11 mouse cellular contexts compared by ENCODE assay signal in the genomic region with DNA sequence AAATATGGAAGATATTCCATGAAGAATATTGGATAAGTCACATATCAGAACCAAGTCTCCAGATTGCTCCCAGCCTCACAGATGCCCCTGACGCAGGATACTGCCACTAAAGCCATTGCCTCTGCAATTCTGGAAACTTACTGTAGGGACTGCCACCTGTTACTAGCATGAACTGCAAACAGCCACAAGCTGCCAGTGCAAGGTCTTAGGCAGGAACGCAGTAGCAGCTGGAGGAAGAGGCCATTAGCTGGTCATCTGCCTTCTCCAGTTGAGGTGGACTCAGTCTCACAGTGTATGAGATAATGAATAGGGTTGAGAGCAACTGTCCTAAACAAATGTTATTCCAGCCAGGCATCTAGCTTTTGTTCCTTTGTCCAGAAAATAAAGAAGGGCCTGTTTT.
A peak's percentile ranks its signal among the peaks of the same experiment; 100 is the strongest.
DNase-seq lines count a peak whose midpoint lies in the region; ATAC-seq and TF ChIP-seq lines count a peak whose summit lies in the region.
"Had no signal": no experiment of that assay in that cellular context is flagged by ENCODE, and none has a peak within 500 bp of the region (broad histone marks: within the 10 kb centered on the region; RNA-seq: fewer than 3 reads in every experiment).

No protein-coding gene starts in this region.

- peaks cover 69% of the 10 kb centered on the region for H3K27me3 ChIP-seq in hindbrain, embryonic 10.5 days (ENCODE audit: insufficient read depth, poor library complexity, severe bottlenecking)
- H3K27me3 ChIP-seq in hindbrain, embryonic 16.5 days (replicated peaks; ENCODE audit: control insufficient read depth, insufficient read depth, low read length): no peaks in the 10 kb centered on the region; the same call in 1 of the 2 replicates
- peaks cover 13% of the 10 kb centered on the region for H3K27me3 ChIP-seq in midbrain, embryonic 11.5 days (ENCODE audit: control insufficient read depth, insufficient read depth, low read length)
- H3K27me3 ChIP-seq in midbrain, postnatal 0 days (ENCODE audit: insufficient read depth, low read length): peaks cover 6% of the 10 kb centered on the region; the same call in 1 of the 2 replicates
- H3K27me3 ChIP-seq in forebrain, embryonic 16.5 days (replicated peaks; ENCODE audit: control insufficient read depth, insufficient read depth, low read length): no peaks in the 10 kb centered on the region
- no peaks in the 10 kb centered on the region for H3K27me3 ChIP-seq in midbrain, embryonic 14.5 days (ENCODE audit: control insufficient read depth, insufficient read depth, low read length)
- H3K27me3 ChIP-seq: CH12.LX had no signal

- peak overlapping the region; percentile 70 for H3K27ac ChIP-seq in hindbrain, embryonic 10.5 days
- H3K27ac ChIP-seq in hindbrain, embryonic 16.5 days (ENCODE audit: low read depth, low read length): no peak overlapping the region
- peak overlapping the region; percentile 74 for H3K27ac ChIP-seq in midbrain, embryonic 11.5 days (ENCODE audit: low read depth, low read length)
- H3K27ac ChIP-seq in midbrain, postnatal 0 days (ENCODE audit: low read depth, low read length): no peak overlapping the region
- peak overlapping the region; percentile 63 for H3K27ac ChIP-seq in forebrain, embryonic 16.5 days (ENCODE audit: low read length)
- peak overlapping the region; percentile 64 for H3K27ac ChIP-seq in midbrain, embryonic 14.5 days (replicated peaks; ENCODE audit: low read depth, low read length)

- H3K36me3 ChIP-seq in hindbrain, embryonic 10.5 days: no peaks in the 10 kb centered on the region
- H3K36me3 ChIP-seq in hindbrain, embryonic 16.5 days (ENCODE audit: control insufficient read depth, insufficient read depth, low read length): no peaks in the 10 kb centered on the region
- H3K36me3 ChIP-seq in midbrain, embryonic 11.5 days (ENCODE audit: control insufficient read depth, insufficient read depth, low read length): no peaks in the 10 kb centered on the region
- no peaks in the 10 kb centered on the region for H3K36me3 ChIP-seq in midbrain, postnatal 0 days (ENCODE audit: insufficient read depth, low read length)
- no peaks in the 10 kb centered on the region for H3K36me3 ChIP-seq in forebrain, embryonic 16.5 days (ENCODE audit: control insufficient read depth, insufficient read depth)
- no peaks in the 10 kb centered on the region for H3K36me3 ChIP-seq in midbrain, embryonic 14.5 days (ENCODE audit: control insufficient read depth, insufficient read depth, low read length)

- no peak for TF ChIP-seq CTCF in midbrain, postnatal 0 days (IDR thresholded peaks at IDR 0.05)

- no peak overlapping the region for H3K4me2 ChIP-seq in hindbrain, embryonic 16.5 days (ENCODE audit: low read length)
- no peak overlapping the region for H3K4me2 ChIP-seq in midbrain, embryonic 11.5 days
- no peak overlapping the region for H3K4me2 ChIP-seq in midbrain, postnatal 0 days (ENCODE audit: low read depth, low read length, poor library complexity, severe bottlenecking)
- H3K4me2 ChIP-seq in forebrain, embryonic 16.5 days (ENCODE audit: low read length): no peak overlapping the region
- no peak overlapping the region for H3K4me2 ChIP-seq in midbrain, embryonic 14.5 days (ENCODE audit: low read length)

- no peaks in the 10 kb centered on the region for H3K9me3 ChIP-seq in hindbrain, embryonic 10.5 days
- H3K9me3 ChIP-seq in hindbrain, embryonic 16.5 days (ENCODE audit: control insufficient read depth, low read length): no peaks in the 10 kb centered on the region
- H3K9me3 ChIP-seq in midbrain, embryonic 11.5 days (ENCODE audit: control insufficient read depth, low read length): no peaks in the 10 kb centered on the region
- no peaks in the 10 kb centered on the region for H3K9me3 ChIP-seq in midbrain, postnatal 0 days (ENCODE audit: low read length)
- no peaks in the 10 kb centered on the region for H3K9me3 ChIP-seq in forebrain, embryonic 16.5 days (ENCODE audit: control insufficient read depth, low read length)
- H3K9me3 ChIP-seq in midbrain, embryonic 14.5 days (ENCODE audit: control insufficient read depth, low read length): no peaks in the 10 kb centered on the region

- H3K4me1 ChIP-seq in hindbrain, embryonic 10.5 days (replicated peaks): peaks cover 19% of the 10 kb centered on the region
- peaks cover 6% of the 10 kb centered on the region for H3K4me1 ChIP-seq in hindbrain, embryonic 16.5 days (ENCODE audit: control insufficient read depth, insufficient read depth, low read depth, low read length)
- peaks cover 15% of the 10 kb centered on the region for H3K4me1 ChIP-seq in midbrain, embryonic 11.5 days (ENCODE audit: control insufficient read depth, insufficient read depth, low read length)
- H3K4me1 ChIP-seq in midbrain, postnatal 0 days (ENCODE audit: insufficient read depth, low read length): no peaks in the 10 kb centered on the region
- peaks cover 17% of the 10 kb centered on the region for H3K4me1 ChIP-seq in forebrain, embryonic 16.5 days (replicated peaks; ENCODE audit: control insufficient read depth, insufficient read depth, low read length)
- H3K4me1 ChIP-seq in midbrain, embryonic 14.5 days (ENCODE audit: control insufficient read depth, insufficient read depth, low read length): peaks cover 10% of the 10 kb centered on the region; the same call in 1 of the 2 replicates

- H3K9ac ChIP-seq in hindbrain, embryonic 16.5 days (ENCODE audit: low read depth, low read length): no peak overlapping the region
- no peak overlapping the region for H3K9ac ChIP-seq in midbrain, embryonic 11.5 days (ENCODE audit: low read length)
- H3K9ac ChIP-seq in midbrain, postnatal 0 days (replicated peaks; ENCODE audit: low read length, poor library complexity, severe bottlenecking): no peak overlapping the region
- H3K9ac ChIP-seq in forebrain, embryonic 16.5 days (replicated peaks; ENCODE audit: low read depth, low read length): no peak overlapping the region
- no peak overlapping the region for H3K9ac ChIP-seq in midbrain, embryonic 14.5 days (replicated peaks; ENCODE audit: low read length)

- no peak overlapping the region for H3K4me3 ChIP-seq in hindbrain, embryonic 10.5 days
- H3K4me3 ChIP-seq in hindbrain, embryonic 16.5 days (ENCODE audit: low read length): no peak overlapping the region
- H3K4me3 ChIP-seq in midbrain, embryonic 11.5 days (ENCODE audit: low read depth, low read length): no peak overlapping the region
- no peak overlapping the region for H3K4me3 ChIP-seq in midbrain, postnatal 0 days (ENCODE audit: low read depth, low read length)
- H3K4me3 ChIP-seq in forebrain, embryonic 16.5 days (replicated peaks; ENCODE audit: low read length): no peak overlapping the region
- H3K4me3 ChIP-seq in midbrain, embryonic 14.5 days (replicated peaks; ENCODE audit: low read depth, low read length): no peak overlapping the region

- DNase-seq in hindbrain, embryonic 10.5 days (ENCODE audit: low spot score): no peak
- DNase-seq in midbrain, embryonic 11.5 days (ENCODE audit: low spot score, missing footprints): no peak
- no peak for DNase-seq in midbrain, postnatal 0 days (ENCODE audit: low spot score)
- no peak for DNase-seq in midbrain, embryonic 14.5 days
- no peak for DNase-seq in frontal cortex, postnatal 25 days (ENCODE audit: low spot score in 2 of 2)
- DNase-seq: adrenal gland, postnatal 14 days; thymus, adult 2 months had no signal

- WGBS in hindbrain, embryonic 10.5 days: 91% methylated on average over 2 of the region's 2 CpGs
- WGBS in hindbrain, embryonic 16.5 days: 54% methylated on average over 2 of the region's 2 CpGs
- WGBS in midbrain, embryonic 11.5 days: 78% methylated on average over 2 of the region's 2 CpGs
- WGBS in midbrain, postnatal 0 days: 72% methylated on average over 2 of the region's 2 CpGs
- 71% methylated on average over 2 of the region's 2 CpGs for WGBS in forebrain, embryonic 16.5 days
- 77% methylated on average over 2 of the region's 2 CpGs for WGBS in midbrain, embryonic 14.5 days

- no peak for ATAC-seq in hindbrain, embryonic 16.5 days
- no peak for ATAC-seq in midbrain, embryonic 11.5 days (ENCODE audit: low FRiP score)
- no peak for ATAC-seq in midbrain, postnatal 0 days (ENCODE audit: low FRiP score)
- ATAC-seq in forebrain, embryonic 16.5 days: no peak
- no peak for ATAC-seq in midbrain, embryonic 14.5 days (ENCODE audit: low FRiP score, low TSS enrichment)
- ATAC-seq in inflammation-experienced regulatory T-cells, adult 6 months: no peak

Comparison
In these comparisons a context has a peak if more than half of its experiments do, and no peak if none do; other contexts are left out.
1. H3K27ac ChIP-seq: peak in hindbrain, embryonic 10.5 days (single experiment), midbrain, embryonic 11.5 days (single experiment), forebrain, embryonic 16.5 days (single experiment) and midbrain, embryonic 14.5 days (single experiment); none in hindbrain, embryonic 16.5 days (single experiment) and midbrain, postnatal 0 days (single experiment).